Mouse (Mus musculus): ENCODE measurements around the gene Qrich2. TPM values are rescaled to one million over a fixed set of nuclear protein-coding genes. Genes with fewer than 3 reads are reported as not detected.

Qrich2 gene
- polyA plus RNA-seq, 1 experiment from 2014 or later = not detected

GRCm38 (mm10) chr11:116505573-116505972 lies 39.5 kb upstream of the Qrich2 start:
- H3K9me3 ChIP-seq (ENCODE audit: control insufficient read depth, low read depth, low read length) = no peaks in the 10 kb centered on the region
- no peak for ATAC-seq (ENCODE audit: insufficient number of reproducible peaks, insufficient read depth, low FRiP score, low read depth)
- no peak overlapping the region for H3K4me2 ChIP-seq (replicated peaks; ENCODE audit: low read depth, low read length)
- H3K4me1 ChIP-seq (ENCODE audit: control insufficient read depth, insufficient read depth, low read length) = no peaks in the 10 kb centered on the region
- no peaks in the 10 kb centered on the region for H3K27me3 ChIP-seq (ENCODE audit: control insufficient read depth, insufficient read depth, low read length)
- H3K36me3 ChIP-seq (ENCODE audit: control insufficient read depth, insufficient read depth, low read length) = no peaks in the 10 kb centered on the region
- H3K4me3 ChIP-seq (ENCODE audit: low read depth, low read length) = no peak overlapping the region
- 67% methylated on average over 5 of the region's 5 CpGs for WGBS
- H3K9ac ChIP-seq (replicated peaks; ENCODE audit: low read depth, low read length) = no peak overlapping the region
- H3K27ac ChIP-seq (ENCODE audit: low read length) = no peak overlapping the region

GRCm38 (mm10) chr11:116504516-116504915 lies 38.5 kb upstream of the Qrich2 start:
- Histone ChIP-seq H3K4me3 (ENCODE audit: low read depth, low read length) (no peak overlapping the region), H3K9me3 (ENCODE audit: control insufficient read depth, low read depth, low read length) (no peaks in the 10 kb centered on the region), H3K9ac (replicated peaks; ENCODE audit: low read depth, low read length) (no peak overlapping the region), H3K4me2 (replicated peaks; ENCODE audit: low read depth, low read length) (no peak overlapping the region), H3K36me3 (ENCODE audit: control insufficient read depth, insufficient read depth, low read length) (no peaks in the 10 kb centered on the region), H3K27ac (ENCODE audit: low read length) (no peak overlapping the region), H3K27me3 (ENCODE audit: control insufficient read depth, insufficient read depth, low read length) (no peaks in the 10 kb centered on the region), H3K4me1 (ENCODE audit: control insufficient read depth, insufficient read depth, low read length) (no peaks in the 10 kb centered on the region)
- 90% methylated on average over 17 of the region's 17 CpGs for WGBS
- no peak for ATAC-seq (ENCODE audit: insufficient number of reproducible peaks, insufficient read depth, low FRiP score, low read depth)

GRCm38 (mm10) chr11:116501005-116501746 lies 35.1 kb upstream of the Qrich2 start:
- Histone ChIP-seq H3K36me3 (ENCODE audit: control insufficient read depth, insufficient read depth, low read length) (no peaks in the 10 kb centered on the region), H3K4me3 (ENCODE audit: low read depth, low read length) (no peak overlapping the region), H3K9ac (replicated peaks; ENCODE audit: low read depth, low read length) (no peak overlapping the region), H3K4me1 (ENCODE audit: control insufficient read depth, insufficient read depth, low read length) (no peaks in the 10 kb centered on the region), H3K27ac (ENCODE audit: low read length) (no peak overlapping the region), H3K4me2 (replicated peaks; ENCODE audit: low read depth, low read length) (no peak overlapping the region), H3K9me3 (ENCODE audit: control insufficient read depth, low read depth, low read length) (no peaks in the 10 kb centered on the region), H3K27me3 (ENCODE audit: control insufficient read depth, insufficient read depth, low read length) (no peaks in the 10 kb centered on the region)
- peak; percentile 51; the same call in 1 of the 2 replicates for ATAC-seq (ENCODE audit: insufficient number of reproducible peaks, insufficient read depth, low FRiP score, low read depth)
- WGBS = 30% methylated on average over 7 of the region's 7 CpGs

GRCm38 (mm10) chr11:116499018-116499417 lies 33.0 kb upstream of the Qrich2 start:
- peak overlapping the region; percentile 53 for H3K4me2 ChIP-seq (replicated peaks; ENCODE audit: low read depth, low read length)
- WGBS = 35% methylated on average over 6 of the region's 6 CpGs
- no peak overlapping the region for H3K27ac ChIP-seq (ENCODE audit: low read length)
- no peak overlapping the region for H3K9ac ChIP-seq (replicated peaks; ENCODE audit: low read depth, low read length)
- no peaks in the 10 kb centered on the region for H3K36me3 ChIP-seq (ENCODE audit: control insufficient read depth, insufficient read depth, low read length)
- no peak for ATAC-seq (ENCODE audit: insufficient number of reproducible peaks, insufficient read depth, low FRiP score, low read depth)
- H3K4me1 ChIP-seq (ENCODE audit: control insufficient read depth, insufficient read depth, low read length) = peaks cover 8% of the 10 kb centered on the region; the same call in 1 of the 2 replicates
- H3K27me3 ChIP-seq (ENCODE audit: control insufficient read depth, insufficient read depth, low read length) = no peaks in the 10 kb centered on the region
- no peaks in the 10 kb centered on the region for H3K9me3 ChIP-seq (ENCODE audit: control insufficient read depth, low read depth, low read length)
- H3K4me3 ChIP-seq (ENCODE audit: low read depth, low read length) = no peak overlapping the region

GRCm38 (mm10) chr11:116498596-116498995 lies 32.6 kb upstream of the Qrich2 start:
- no peak for ATAC-seq (ENCODE audit: insufficient number of reproducible peaks, insufficient read depth, low FRiP score, low read depth)
- 33% methylated on average over 33 of the region's 34 CpGs for WGBS
- no peaks in the 10 kb centered on the region for H3K9me3 ChIP-seq (ENCODE audit: control insufficient read depth, low read depth, low read length)
- peak overlapping the region; percentile 53 for H3K4me2 ChIP-seq (replicated peaks; ENCODE audit: low read depth, low read length)
- H3K9ac ChIP-seq (replicated peaks; ENCODE audit: low read depth, low read length) = no peak overlapping the region
- H3K4me3 ChIP-seq (ENCODE audit: low read depth, low read length) = peak overlapping the region; percentile 21; the same call in 1 of the 2 replicates
- H3K36me3 ChIP-seq (ENCODE audit: control insufficient read depth, insufficient read depth, low read length) = no peaks in the 10 kb centered on the region
- H3K4me1 ChIP-seq (ENCODE audit: control insufficient read depth, insufficient read depth, low read length) = peaks cover 8% of the 10 kb centered on the region; the same call in 1 of the 2 replicates
- H3K27ac ChIP-seq (ENCODE audit: low read length) = no peak overlapping the region
- H3K27me3 ChIP-seq (ENCODE audit: control insufficient read depth, insufficient read depth, low read length) = no peaks in the 10 kb centered on the region

GRCm38 (mm10) chr11:116497313-116497712 lies 31.3 kb upstream of the Qrich2 start:
- H3K4me3 ChIP-seq (ENCODE audit: low read depth, low read length) = no peak overlapping the region
- ATAC-seq (ENCODE audit: insufficient number of reproducible peaks, insufficient read depth, low FRiP score, low read depth) = no peak
- H3K4me1 ChIP-seq (ENCODE audit: control insufficient read depth, insufficient read depth, low read length) = peaks cover 8% of the 10 kb centered on the region; the same call in 1 of the 2 replicates
- H3K27ac ChIP-seq (ENCODE audit: low read length) = no peak overlapping the region
- 86% methylated on average over 4 of the region's 4 CpGs for WGBS
- H3K36me3 ChIP-seq (ENCODE audit: control insufficient read depth, insufficient read depth, low read length) = no peaks in the 10 kb centered on the region
- no peak overlapping the region for H3K4me2 ChIP-seq (replicated peaks; ENCODE audit: low read depth, low read length)
- no peaks in the 10 kb centered on the region for H3K27me3 ChIP-seq (ENCODE audit: control insufficient read depth, insufficient read depth, low read length)
- no peaks in the 10 kb centered on the region for H3K9me3 ChIP-seq (ENCODE audit: control insufficient read depth, low read depth, low read length)
- no peak overlapping the region for H3K9ac ChIP-seq (replicated peaks; ENCODE audit: low read depth, low read length)

- no peaks in the 10 kb centered on the region for H3K36me3 ChIP-seq (ENCODE audit: control insufficient read depth, insufficient read depth, low read length)
- H3K9ac ChIP-seq (replicated peaks; ENCODE audit: low read depth, low read length) = no peak overlapping the region
- no peak overlapping the region; the same call in 1 of the 2 replicates for H3K4me2 ChIP-seq (replicated peaks; ENCODE audit: low read depth, low read length)
- H3K27ac ChIP-seq (ENCODE audit: low read length) = peak overlapping the region; percentile 96
- H3K4me3 ChIP-seq (ENCODE audit: low read depth, low read length) = no peak overlapping the region
- peak; percentile 50 for ATAC-seq (ENCODE audit: insufficient number of reproducible peaks, insufficient read depth, low FRiP score, low read depth)
- H3K4me1 ChIP-seq (ENCODE audit: control insufficient read depth, insufficient read depth, low read length) = peaks cover 14% of the 10 kb centered on the region; the same call in 1 of the 2 replicates
- no peaks in the 10 kb centered on the region for H3K27me3 ChIP-seq (ENCODE audit: control insufficient read depth, insufficient read depth, low read length)
- WGBS = 30% methylated on average over 13 of the region's 13 CpGs
- H3K9me3 ChIP-seq (ENCODE audit: control insufficient read depth, low read depth, low read length) = no peaks in the 10 kb centered on the region
Observed at GRCm38 (mm10) chr11:116494474-116495174, 28.6 kb upstream of the Qrich2 start.

GRCm38 (mm10) chr11:116493795-116494252 lies 27.8 kb upstream of the Qrich2 start, which contains the start of gene Prpsap1:
Prpsap1 (minus strand) TSS chr11:116494202.
- Histone ChIP-seq H3K4me1 (ENCODE audit: control insufficient read depth, insufficient read depth, low read length) (peaks cover 17% of the 10 kb centered on the region; the same call in 1 of the 2 replicates), H3K27me3 (ENCODE audit: control insufficient read depth, insufficient read depth, low read length) (no peaks in the 10 kb centered on the region), H3K4me2 (replicated peaks; ENCODE audit: low read depth, low read length) (no peak within 1 kb of the TSS; the same call in 1 of the 2 replicates), H3K9me3 (ENCODE audit: control insufficient read depth, low read depth, low read length) (no peaks in the 10 kb centered on the region), H3K9ac (replicated peaks; ENCODE audit: low read depth, low read length) (no peak within 1 kb of the TSS), H3K36me3 (ENCODE audit: control insufficient read depth, insufficient read depth, low read length) (no peaks in the 10 kb centered on the region), H3K4me3 (ENCODE audit: low read depth, low read length) (no peak within 1 kb of the TSS), H3K27ac (ENCODE audit: low read length) (peak within 1 kb of the TSS; percentile 96)
- WGBS = 26% methylated on average over 4 of the region's 4 CpGs
- no peak for ATAC-seq (ENCODE audit: insufficient number of reproducible peaks, insufficient read depth, low FRiP score, low read depth)

All from stomach, embryonic 14.5 days (tissue).